Mouse (Mus musculus): ENCODE data around the gene Acvr1c.

Acvr1c gene

DNA sequence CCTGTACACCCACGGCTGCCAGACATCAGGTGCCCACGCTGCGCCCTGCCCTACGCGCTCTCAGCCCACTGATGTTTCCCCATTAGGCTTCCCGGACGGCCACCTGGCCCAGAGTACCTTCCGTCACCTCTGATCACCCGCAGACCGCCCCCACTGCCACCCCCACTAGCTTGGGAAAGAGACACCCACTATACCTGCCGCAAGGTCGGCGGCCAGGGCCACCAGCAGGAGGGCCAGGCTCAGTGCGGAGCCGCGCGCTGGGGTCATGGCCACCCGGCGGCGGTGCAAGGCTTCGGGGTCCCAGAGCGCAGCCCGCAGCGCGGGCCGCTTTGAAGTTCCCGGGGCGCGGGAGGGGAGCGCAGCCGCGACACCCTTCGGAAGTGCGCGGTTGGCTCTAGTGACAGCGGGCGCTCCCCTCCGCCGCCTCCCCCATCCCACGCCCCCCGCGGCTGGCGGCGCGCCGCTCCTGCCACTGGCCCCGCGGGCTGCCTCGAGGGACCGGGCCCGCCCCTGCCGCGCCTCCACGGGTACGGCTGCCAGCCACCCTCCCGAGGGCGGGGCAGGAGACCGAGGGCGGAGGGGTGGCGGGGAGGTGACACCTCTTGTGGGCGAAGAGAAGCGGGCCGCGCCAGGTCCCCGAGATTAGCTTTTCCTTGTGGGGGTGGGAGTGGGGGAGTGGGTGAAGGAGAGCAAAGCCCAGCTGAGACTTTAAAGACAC lies at the start of gene Acvr1c:
Acvr1c (minus strand) TSS at position 482 of the 718 bp plus-strand sequence.
- DNase-seq (ENCODE audit: low read depth, low spot score) = peak; percentile 13

DNA sequence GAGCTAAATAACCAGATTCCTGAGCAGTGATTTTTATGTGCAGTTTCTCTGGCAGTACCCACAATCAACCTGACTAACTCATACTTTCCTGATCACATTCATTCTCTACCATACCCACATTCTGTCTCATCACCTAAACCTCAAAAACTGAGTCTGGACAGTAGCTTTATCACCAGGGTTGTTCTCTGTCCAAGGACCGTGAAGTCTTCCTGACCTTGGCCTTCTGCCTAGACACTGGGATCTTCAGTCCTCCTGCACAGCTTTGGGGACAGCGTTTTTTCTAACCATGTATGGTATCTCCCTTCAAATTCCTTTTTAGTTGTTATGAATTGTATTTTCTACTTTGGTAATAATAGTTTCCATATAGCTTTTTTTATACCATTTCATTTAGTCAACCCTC lies 45.8 kb upstream of the Acvr1c start:
- DNase-seq (ENCODE audit: low read depth, low spot score) = no peak

DNA sequence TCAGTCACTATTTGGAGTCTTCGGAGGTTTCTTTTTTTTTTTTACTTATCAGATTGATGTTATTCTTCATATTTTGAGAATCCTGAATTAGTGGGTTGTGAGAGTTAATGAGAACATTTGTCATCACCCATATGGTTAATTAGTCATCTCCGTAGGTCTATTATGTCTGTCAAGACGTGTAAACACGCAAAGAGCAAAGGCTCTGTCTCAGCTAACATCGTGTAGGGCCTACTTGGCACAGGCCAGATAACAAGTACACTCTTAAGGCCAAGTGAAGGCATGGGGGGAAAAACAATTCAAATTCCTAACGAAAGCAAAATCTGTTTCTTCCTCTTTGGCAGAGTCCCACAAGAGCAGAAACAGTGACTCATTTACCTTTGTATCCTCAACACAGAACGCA lies 30.9 kb upstream of the Acvr1c start:
- no peak for DNase-seq (ENCODE audit: low read depth, low spot score)

DNA sequence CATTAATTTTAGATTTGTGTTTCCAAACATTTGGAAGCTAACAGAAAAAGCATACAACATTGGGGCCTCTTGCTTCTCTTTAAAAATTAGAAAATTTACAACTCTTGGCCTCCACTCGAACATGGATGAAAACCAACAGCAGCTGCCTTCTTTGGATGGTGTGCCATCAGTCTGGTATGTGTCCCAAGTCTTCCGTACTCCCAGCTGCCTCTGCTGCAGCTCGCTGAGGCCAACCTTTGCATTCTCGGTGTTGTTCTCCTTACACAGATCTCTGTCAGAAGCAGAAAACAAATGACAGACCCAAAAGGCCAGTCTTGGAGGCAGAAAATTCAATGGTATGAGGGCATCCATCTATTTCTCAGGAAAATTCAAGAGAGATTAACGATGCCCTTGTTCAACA lies 22.3 kb upstream of the Acvr1c start:
- no peak for DNase-seq (ENCODE audit: low read depth, low spot score)

DNA sequence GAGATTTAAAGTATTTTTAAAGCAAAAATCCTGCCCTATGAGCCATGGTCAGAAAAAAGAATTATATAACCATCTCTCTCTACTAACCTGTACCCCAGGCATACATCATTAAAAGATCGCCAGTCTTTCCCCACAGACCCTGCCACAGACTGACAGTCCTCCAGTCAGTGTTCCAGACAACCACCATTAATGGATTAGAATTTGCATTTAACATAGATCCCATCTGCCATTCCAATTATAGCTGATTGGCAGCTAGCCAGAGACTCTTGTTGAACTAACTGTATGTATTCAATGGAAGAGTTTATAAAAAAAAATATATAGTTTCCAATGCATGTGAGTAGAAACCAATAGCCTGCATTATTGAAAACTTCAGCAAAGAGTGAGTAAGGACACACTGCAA lies 21.8 kb upstream of the Acvr1c start:
- no peak for DNase-seq (ENCODE audit: low read depth, low spot score)

DNA sequence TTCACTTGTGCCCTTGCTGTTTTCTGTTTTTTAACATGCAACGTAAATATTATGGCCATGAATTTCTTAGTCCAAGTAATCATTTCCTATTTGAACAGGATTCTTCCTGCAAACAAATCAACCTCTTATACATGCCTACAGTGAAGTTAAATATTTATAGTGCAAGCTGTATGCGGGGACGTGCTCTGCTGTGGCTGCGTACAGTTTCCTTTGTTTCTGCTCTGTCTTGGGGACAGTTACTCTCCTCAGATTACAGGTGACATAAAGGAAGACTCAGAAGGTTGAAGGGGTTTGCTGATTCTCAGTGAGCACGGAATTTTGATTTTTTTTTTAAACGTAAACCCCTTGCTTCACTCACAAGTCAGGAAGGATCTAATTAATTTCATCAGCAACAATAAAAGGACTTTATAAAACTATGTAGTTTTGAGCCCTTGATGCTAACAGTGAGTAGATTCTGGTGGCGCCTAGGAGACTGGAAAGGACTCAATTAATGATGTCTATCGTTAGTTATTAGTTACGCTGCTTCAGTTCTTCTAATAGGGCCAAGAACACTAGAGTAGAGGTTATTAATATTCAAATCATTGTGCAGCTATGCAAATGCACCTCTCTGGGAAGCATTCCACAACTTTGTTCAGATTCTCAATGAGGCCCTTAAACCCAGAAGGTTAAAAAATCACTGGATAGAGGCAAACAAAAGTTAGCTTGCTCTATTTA lies 19.9 kb upstream of the Acvr1c start:
- DNase-seq (ENCODE audit: low read depth, low spot score) = no peak

DNA sequence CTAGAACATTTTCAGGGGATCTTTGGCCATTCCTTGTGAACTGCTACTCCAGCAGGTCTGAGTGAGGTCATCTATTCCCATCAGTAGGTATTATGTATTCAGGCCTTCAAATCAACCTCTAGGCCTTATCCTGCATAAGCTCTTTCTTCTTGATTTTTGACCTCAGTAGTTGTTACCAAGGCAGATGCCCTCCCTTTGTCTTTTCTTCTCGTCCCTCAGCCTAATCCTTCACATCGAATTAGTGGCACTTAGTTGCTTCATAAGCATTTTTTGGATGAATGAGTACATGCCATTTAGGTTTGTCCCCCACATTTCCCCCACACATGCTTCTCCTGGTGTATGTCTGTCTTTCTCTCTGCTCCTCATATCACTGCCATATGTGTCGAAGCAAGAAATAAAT lies 8.5 kb upstream of the Acvr1c start:
- DNase-seq (ENCODE audit: low read depth, low spot score) = no peak

DNA sequence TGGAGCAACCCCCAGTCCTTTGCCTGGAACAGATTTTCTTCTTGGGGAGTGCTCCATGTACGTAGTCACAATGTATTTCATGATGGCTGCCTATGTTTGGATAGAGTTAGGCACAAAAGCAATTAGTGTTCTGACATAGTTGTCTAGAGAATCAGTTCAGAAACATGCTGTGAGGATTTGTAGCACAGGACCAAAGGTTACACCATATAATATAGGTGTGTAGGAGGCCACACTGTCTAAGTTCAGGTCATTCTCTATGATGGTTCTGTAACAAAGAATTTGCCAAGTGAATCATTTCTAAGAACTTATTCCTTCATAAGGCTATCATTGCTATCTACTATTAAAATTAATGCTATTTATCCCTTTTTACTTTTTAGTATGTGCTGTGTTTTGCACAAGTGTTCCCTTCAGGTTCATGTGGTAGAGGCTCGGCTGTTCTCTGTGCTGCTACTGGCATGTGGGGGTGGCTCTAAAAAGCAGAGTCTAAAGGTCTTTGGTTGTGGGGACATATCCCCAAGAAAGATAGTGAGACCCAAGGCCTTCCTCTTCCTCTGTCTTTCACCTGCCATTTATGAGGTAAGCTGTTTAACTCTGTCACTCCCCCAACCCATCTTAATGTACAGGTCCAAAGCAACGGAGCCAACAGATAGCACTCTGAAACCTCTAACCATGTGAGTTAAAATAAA lies 3.8 kb upstream of the Acvr1c start:
- no peak for DNase-seq (ENCODE audit: low read depth, low spot score)

DNA sequence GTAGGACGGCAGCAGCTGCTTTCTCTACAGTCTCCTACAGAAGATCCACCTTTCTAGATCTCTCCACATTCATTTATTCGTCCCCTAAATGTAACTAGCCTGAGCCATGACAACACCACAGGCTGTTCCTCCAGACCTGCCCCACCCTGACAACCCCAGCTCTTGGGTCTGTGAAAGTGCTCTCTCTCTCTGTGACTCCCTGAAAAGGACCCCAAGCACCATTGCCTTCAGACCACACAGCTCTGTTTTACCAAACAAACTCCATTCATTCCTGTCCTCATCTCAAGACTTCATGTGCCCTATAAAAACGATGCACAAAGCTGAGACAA lies 401 bp upstream of the Acvr1c start:
- DNase-seq (ENCODE audit: low read depth, low spot score) = no peak

DNA sequence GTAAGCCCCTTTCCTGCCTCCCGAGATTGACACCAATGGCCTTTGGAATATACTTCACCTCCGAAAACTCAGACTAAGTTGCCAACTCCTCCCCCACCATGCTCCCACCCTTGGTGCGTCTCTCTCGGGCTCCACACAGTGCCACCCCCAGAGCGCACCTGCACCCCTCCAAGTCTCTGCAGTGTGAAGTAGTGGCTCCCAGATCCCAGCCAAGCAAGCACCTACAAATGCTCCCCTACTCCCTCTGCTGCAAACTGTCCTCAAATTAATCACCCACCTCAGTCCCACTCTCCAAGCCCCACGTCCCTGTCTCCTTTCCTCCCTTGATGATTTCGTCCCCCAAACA lies 654 bp downstream of the Acvr1c start:
- DNase-seq (ENCODE audit: low read depth, low spot score) = no peak

DNA sequence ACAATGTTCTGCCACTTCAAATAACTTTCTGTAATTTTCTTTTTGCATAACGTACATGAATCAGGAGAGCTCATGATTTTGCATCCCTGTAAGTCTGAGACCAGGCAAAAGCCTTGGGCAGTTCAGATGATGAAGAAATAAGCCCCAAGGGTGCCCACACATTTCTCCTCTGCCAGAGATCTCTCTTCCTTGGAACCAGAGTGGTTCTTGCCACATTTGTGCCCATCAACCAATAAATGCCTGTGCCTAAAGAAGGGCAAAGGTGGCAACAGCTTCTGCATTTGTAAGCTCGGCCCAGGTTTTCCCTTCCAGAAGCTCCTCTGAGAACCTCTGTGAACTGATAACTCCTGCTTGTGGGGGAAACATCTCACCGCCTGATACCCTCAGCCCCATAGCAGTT lies 3.3 kb downstream of the Acvr1c start:
- no peak for DNase-seq (ENCODE audit: low read depth, low spot score)

DNA sequence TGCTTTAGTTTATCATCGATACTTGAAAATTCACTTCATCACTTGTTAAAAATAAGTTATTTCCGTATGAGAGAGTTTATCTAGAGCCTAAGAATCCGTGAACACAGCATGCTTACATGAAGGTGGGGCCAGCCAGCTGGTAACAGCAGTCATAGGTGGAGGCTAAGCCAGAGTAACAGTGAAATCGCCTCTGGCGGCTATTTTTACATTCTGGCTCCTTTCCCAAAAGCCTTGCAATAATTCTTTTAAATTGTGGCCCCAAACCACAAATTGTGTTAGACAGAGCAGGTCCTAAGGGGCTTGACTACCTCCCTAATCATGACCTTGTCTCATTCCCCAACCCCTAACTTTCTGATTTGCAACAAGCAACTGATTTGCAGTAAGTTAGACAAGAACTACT lies 4.8 kb downstream of the Acvr1c start:
- DNase-seq (ENCODE audit: low read depth, low spot score) = no peak

DNA sequence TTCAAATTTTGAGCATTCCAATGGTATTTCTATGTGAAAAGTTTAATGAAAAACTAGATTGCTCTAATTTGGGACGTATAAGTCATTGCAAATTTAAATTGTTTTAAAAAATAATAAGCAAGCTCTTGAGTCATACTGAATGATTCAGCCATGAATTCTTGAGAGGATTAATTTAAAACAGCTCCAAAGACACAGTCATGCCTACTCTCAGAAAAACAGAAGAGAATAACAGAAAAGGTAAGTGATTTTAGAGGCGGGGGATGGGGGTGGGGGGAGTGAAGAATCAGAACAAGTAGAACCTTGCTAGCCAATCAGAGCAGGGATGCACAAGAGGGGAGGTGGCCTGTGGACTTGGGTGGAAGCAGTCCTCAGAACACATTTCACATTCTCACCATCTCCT lies 7.0 kb downstream of the Acvr1c start:
- DNase-seq (ENCODE audit: low read depth, low spot score) = no peak

DNA sequence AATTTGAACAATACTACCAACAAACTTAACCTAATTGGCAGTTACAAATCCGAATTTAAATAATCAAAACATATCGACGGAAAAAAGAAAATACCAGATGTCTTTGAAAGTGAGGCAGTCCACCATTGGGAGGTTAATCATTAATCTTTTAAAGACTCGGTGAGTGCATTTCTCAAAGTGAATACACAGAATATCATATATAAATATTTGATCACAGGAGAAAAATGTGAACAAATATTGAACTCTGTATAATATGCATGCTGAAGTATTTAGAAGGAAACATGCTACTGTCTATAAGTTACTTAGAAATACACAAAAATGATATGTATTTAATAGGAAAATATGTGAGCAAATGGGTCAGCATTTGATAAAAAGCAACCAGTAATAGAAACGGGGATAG lies 21.0 kb downstream of the Acvr1c start:
- DNase-seq (ENCODE audit: low read depth, low spot score) = no peak

DNA sequence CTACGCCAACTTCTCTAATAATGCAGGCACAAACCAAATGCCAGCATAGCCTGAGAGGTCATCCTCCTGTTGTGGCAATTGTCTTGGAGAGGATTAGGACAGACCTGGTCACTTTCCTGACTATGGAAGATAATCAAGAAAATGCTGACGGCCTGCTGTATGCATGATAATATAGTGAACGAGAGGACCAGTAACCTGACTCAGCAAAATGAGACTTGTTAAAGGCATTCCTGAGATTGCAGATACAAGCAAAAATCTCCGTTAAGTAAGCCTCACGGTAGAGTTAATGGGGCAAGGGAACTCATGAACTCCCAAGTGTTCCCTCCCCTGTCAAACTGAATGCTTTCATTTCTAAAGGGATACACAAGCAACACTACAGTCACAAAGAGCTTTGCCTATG lies 28.1 kb downstream of the Acvr1c start:
- DNase-seq (ENCODE audit: low read depth, low spot score) = no peak

DNA sequence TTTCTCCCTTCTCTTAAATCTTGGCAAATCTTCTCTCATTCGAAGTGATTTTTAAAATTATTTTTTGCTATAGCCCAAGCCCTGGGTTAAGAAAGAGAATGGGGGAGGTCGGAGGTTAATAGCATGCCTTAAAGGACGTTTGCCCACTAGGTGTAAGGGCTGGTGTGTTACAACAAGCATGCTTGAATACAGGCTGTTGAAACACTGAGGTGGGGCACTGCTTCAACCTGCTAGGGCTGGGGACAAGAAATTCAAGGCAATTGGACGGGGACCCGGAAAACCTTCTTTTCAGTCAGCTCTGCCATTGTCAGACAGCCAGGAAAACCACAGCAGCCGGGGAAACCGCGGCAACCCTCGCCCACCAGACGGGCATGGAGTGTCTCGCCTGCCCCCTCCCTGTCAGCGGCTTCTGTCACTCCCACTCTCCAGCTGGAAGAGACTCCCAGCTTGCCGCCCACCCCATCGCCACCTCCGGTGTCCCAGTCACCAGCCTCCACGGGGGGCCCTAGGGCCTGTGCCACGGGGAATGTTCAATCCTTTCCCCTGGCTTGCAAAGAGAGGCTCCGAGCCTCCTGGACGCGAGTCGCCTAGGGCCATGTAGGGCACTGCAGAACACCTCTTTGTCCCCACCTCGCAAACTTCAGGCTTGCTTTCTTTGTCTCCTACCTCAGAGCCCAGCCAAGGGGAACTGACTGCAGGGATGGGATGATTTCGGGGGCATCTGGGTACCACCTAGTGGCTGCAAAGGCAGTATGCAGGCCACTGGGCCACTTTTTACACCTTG lies 33.4 kb downstream of the Acvr1c start:
- no peak for DNase-seq (ENCODE audit: low read depth, low spot score)

DNA sequence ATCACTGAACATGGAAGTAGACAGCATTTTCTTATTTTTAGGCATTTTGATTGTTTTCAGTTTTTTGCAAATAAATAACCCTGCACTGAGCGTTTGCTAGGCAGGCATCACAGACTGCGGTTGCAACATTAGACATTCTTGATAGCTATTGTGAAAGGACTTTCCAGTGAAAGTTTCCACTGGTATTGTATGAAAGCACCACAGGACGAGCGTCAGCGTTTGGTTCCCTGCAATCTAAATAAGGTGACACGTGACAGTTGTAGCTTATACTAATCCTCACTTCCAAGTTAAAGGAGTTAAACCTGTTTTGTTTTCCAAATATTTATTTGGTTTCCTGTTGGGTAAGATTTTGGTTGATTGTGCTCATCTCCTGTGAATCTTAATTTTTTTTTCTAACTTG lies 34.4 kb downstream of the Acvr1c start:
- no peak for DNase-seq (ENCODE audit: low read depth, low spot score)

DNA sequence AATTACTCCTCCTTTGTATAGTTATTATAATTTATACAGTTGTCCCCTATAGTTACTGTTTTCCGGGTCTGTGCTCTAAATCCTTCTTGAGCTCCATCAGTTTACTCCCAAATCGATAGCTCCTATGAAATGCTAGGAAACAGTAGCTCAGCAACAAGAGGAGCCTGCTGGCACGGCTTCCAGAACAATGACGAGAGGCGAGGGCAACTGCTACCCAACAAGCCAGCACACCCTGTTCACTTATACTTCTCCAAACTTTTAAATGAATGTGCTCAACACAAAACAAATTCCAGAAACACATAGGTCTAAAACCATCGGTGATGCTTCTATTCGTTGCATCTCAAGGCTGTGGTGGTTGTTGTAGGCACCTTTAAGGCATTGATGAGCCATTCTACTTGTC lies 41.5 kb downstream of the Acvr1c start:
- DNase-seq (ENCODE audit: low read depth, low spot score) = no peak

DNA sequence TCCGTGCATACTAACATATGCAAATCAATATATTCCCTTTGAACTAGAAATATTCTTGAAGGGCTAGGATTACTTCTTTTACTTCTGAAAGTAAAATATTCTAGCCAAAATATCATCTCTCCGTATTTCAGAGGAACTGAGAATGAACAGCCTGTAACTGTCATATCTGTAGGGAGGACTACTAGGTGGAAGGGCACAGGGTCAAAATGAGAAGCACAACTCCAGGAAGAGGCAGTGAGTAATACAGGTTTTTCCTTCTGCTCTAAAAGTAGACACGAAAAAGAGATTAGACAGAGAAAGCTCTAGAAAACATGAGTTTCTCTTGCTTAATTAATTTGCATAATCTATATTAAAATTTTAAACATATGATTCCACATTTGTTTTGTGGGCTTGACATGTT lies 48.0 kb downstream of the Acvr1c start:
- no peak for DNase-seq (ENCODE audit: low read depth, low spot score)

DNA sequence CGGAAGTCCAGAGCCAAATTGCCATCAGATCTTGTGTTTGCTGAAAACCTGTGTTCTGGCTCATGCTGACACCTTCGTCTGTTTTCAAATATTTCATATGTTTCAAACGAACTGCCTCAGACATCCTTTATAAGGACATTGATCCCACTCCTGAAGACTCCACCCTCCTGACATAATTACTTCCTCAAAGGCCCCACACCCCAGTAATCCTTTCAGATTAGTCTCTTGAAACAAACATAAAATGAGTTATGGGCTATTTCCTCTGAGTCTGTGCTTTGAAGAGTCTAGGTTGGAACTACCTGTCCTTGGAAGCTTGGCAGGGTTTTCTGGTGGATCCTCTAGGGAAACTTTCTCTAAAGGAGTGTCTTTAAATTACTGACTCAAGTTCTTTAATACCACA lies 53.2 kb downstream of the Acvr1c start:
- no peak for DNase-seq (ENCODE audit: low read depth, low spot score)

DNA sequence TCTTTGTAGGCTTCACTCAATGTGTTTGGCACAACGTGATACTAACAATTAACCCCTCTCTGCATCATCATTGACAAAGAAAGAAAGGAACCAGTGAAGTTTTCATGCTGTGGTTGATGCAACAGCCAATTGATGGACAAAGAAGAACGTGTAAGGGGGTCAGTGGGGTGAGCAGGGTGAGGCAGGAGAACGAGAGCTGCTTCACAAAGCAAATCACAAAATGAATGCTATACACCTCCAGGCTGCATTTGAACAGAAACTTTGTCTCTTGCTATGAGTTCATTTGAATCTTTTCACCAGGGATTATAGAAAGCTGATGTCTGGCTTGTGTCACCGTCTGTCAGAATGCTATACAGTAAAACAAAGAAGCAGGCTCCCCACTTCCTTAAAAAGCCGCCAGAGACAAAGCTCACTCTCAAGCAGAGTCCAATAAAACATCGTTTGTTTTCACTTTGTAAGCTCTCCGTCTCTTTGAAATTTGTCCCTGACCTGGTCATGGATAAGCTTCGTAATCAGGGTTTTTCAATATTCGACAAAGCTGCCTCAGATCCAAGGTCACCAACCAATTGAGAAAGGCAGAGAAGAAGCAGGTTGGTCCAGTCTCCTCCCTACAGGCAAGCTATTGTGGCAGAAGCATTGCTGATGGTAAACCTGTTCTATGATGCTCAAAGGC lies 67.8 kb downstream of the Acvr1c start:
- no peak for DNase-seq (ENCODE audit: low read depth, low spot score)

DNA sequence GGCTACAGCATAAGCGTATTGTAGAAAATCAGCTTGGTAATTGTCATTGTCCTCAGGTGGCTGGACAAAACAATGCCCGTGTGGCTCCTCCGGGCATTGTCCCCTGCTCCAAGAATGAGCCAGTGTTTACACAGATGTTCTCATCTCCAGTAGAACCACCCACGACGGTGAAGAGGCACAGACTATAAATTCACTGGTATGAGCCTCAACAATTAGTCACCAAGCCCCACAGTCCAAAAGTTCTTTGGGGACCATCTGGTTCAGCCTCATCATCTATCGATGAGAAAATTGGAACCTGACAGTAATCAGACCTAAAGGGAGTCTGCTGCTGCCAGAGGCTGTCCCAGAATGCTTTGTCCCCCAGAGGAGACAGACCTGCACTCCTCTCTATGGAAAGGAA lies 68.4 kb downstream of the Acvr1c start:
- DNase-seq (ENCODE audit: low read depth, low spot score) = no peak
